Mouse (Mus musculus) E14TG2a.4 (cell line): ENCODE data around the gene Atad1.

ENCODE experiments used
- CTCF ChIP-seq: conservative IDR thresholded peaks from 2 replicates; pipeline ENCODE4 v1.5.1; 2014; ENCODE audit warnings: low read length
- NANOG ChIP-seq: IDR thresholded peaks from 2 replicates; pipeline ENCODE4 v1.6.1; 2014; ENCODE audit warnings: borderline replicate concordance, low read length, mixed read lengths

- TF ChIP-seq CTCF (peak; percentile 8; the same call in 1 of the 2 replicates), NANOG (no peak)
These were observed 22.0 kb downstream of the Atad1 start for GRCm38 (mm10) chr19:32717590-32717989.
